Mouse (Mus musculus) heart, embryonic 16.5 days (tissue): Measurements from ENCODE around the gene Gm20894. TPM values are rescaled to one million over a fixed set of nuclear protein-coding genes. Genes with fewer than 3 reads are reported as not detected.
"Not testable (repeated sequence)": the region's sequence is repeated elsewhere in the genome, so short reads cannot be mapped to it uniquely, and the experiment has no call there.

Source experiments
- ATAC-seq: fragments of 200-750 bp; cut with Nextera tagmentation; replicated peaks from 2 replicates; pipeline ENCODE4 v1.8.0; 2017; ENCODE audit warnings: moderate number of reproducible peaks; ENCODE audit not compliant: insufficient read depth, low FRiP score; ENCODE audit errors: extremely low read depth
- H3K27ac ChIP-seq: fragments of 300-500 bp; sonication (generic); 2 replicates; pipeline ENCODE4 v1.5.1; 2014; ENCODE audit warnings: mild to moderate bottlenecking, low read length, control low read depth, moderate library complexity
- H3K27me3 ChIP-seq: fragments of 300-500 bp; sonication (generic); 2 replicates; pipeline ENCODE4 v1.6.1; 2014; ENCODE audit warnings: low read length, mixed read lengths; ENCODE audit not compliant: control insufficient read depth, insufficient read depth
- H3K36me3 ChIP-seq: fragments of 300-500 bp; sonication (generic); 2 replicates; pipeline ENCODE4 v1.6.1; 2014; ENCODE audit not compliant: control insufficient read depth, insufficient read depth
- H3K4me1 ChIP-seq: fragments of 300-500 bp; sonication (generic); 2 replicates; pipeline ENCODE4 v1.6.1; 2014; ENCODE audit warnings: low read length, mixed read lengths; ENCODE audit not compliant: control insufficient read depth, insufficient read depth
- H3K4me2 ChIP-seq: fragments of 300-500 bp; sonication (generic); 2 replicates; pipeline ENCODE4 v1.6.1; 2014; ENCODE audit warnings: low read depth, mild to moderate bottlenecking, control low read depth, low read length
- H3K4me3 ChIP-seq: fragments of 300-500 bp; sonication (generic); 2 replicates; pipeline ENCODE4 v1.5.1; 2014; ENCODE audit warnings: mild to moderate bottlenecking, control low read depth, low read length
- H3K9ac ChIP-seq: fragments of 300-500 bp; sonication (generic); 2 replicates; pipeline ENCODE4 v1.6.1; 2014; ENCODE audit warnings: low read length, control low read depth
- H3K9me3 ChIP-seq: fragments of 300-500 bp; sonication (generic); replicated peaks from 2 replicates; pipeline ENCODE4 v1.6.1; 2016; ENCODE audit warnings: low read length; ENCODE audit not compliant: control insufficient read depth
- WGBS: fragments of 180-500 bp; shearing (Covaris S2); extraction: QIAGEN DNeasy Blood & Tissue Kit; methylation state at CpG from one replicate; pipeline ENCODE4 v1.1.7; 2014; 5-methylcytosine and 5-hydroxymethylcytosine counted together
- polyA plus RNA-seq: library from polyadenylated mRNA; unstranded; fragments of >200 nt; fragmentation: Nextera tagmentation; extraction: Ambion mirVana; gene quantifications from 2 replicates; pipeline ENCODE4 v1.2.1, GENCODE M21; 2015

Gene Gm20894
- polyA plus RNA-seq: not detected in 2 replicates

DNA sequence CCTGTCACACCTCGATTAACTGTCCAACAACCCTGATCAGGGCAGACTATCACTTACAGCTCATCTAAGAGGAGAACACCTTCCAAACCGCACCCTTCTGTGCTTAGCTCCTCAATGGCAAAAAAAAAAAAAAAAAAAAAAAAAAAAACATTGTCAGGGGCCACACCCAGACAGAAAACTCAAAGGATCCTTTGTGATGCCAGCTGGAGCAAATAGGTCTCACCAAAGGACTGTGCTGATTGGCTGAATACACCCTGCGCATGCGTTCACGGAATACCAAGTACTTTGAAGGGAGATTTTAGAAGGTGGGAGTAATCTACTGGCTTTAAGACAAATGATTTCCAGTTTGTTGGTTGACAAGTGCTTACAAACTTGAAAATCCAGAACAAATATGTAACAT, at the start of gene Gm20894:
Gm20894 (minus strand) TSS at position 101 of the 400 bp plus-strand sequence.
- H3K36me3 ChIP-seq, H3K4me1 ChIP-seq, H3K4me2 ChIP-seq, H3K27ac ChIP-seq, H3K9me3 ChIP-seq, ATAC-seq, H3K4me3 ChIP-seq, H3K27me3 ChIP-seq, H3K9ac ChIP-seq: not testable (repeated sequence)
- no CpG with 5 or more reads among the region's 5 CpGs for WGBS
